Mouse (Mus musculus) frontal cortex, adult 2 months (tissue): ENCODE data around the gene Aunip. TPM values are rescaled to one million over a fixed set of nuclear protein-coding genes. Genes with fewer than 3 reads are reported as not detected.

Source experiments
- DNase-seq, 2 experiments: peaks; one replicate each; pipeline ENCODE4 v3.0.0; 2022; ENCODE audit warnings: low spot score in 1 of 2; ENCODE audit errors: extremely low spot score in 1 of 2
- polyA plus RNA-seq: library from polyadenylated mRNA; depleted of rRNA; stranded (reverse); fragments of >200 nt; gene quantifications from 2 replicates; pipeline ENCODE4 v1.2.3, GENCODE M21; 2012

Gene Aunip
- polyA plus RNA-seq, 1 experiment: 0.50 TPM

- peak in 1 of 2 experiments; percentile 45 for DNase-seq
These were observed 37.6 kb downstream of the Aunip start for GRCm38 (mm10) chr4:134548169-134548938.

GRCm38 (mm10) chr4:134549899-134550298 is 39.1 kb downstream of the Aunip start:
- DNase-seq: no peak

GRCm38 (mm10) chr4:134551494-134552316 is 40.9 kb downstream of the Aunip start, which contains the start of gene Selenon:
TSS of gene Selenon (minus strand) at chr4:134552166.
- peak in 1 of 2 experiments; percentile 41 for DNase-seq

GRCm38 (mm10) chr4:134553631-134554030 is 42.8 kb downstream of the Aunip start:
- no peak for DNase-seq

GRCm38 (mm10) chr4:134555956-134556580 is 45.3 kb downstream of the Aunip start:
- peak in 1 of 2 experiments; percentile 58 for DNase-seq

GRCm38 (mm10) chr4:134557626-134558249 is 46.9 kb downstream of the Aunip start:
- no peak for DNase-seq

GRCm38 (mm10) chr4:134558570-134559113 is 47.8 kb downstream of the Aunip start:
- no peak for DNase-seq

- no peak for DNase-seq
These were observed 48.4 kb downstream of the Aunip start for GRCm38 (mm10) chr4:134559154-134559553.

- no peak for DNase-seq
These were observed 49.9 kb downstream of the Aunip start for GRCm38 (mm10) chr4:134560699-134561098.

- DNase-seq: no peak
These were observed 51.2 kb downstream of the Aunip start for GRCm38 (mm10) chr4:134562014-134562413.

- no peak for DNase-seq
These were observed 52.8 kb downstream of the Aunip start for GRCm38 (mm10) chr4:134563624-134564023.

- no peak for DNase-seq
These were observed 53.3 kb downstream of the Aunip start for GRCm38 (mm10) chr4:134564093-134564492.

- no peak for DNase-seq
These were observed 56.8 kb downstream of the Aunip start for GRCm38 (mm10) chr4:134567377-134568226.

GRCm38 (mm10) chr4:134569205-134569604 is 58.4 kb downstream of the Aunip start:
- no peak for DNase-seq

GRCm38 (mm10) chr4:134569831-134570230 is 59.0 kb downstream of the Aunip start:
- no peak for DNase-seq

- no peak for DNase-seq
These were observed 60.1 kb downstream of the Aunip start for GRCm38 (mm10) chr4:134570704-134571451.

GRCm38 (mm10) chr4:134572449-134573300 is 61.9 kb downstream of the Aunip start:
- DNase-seq: no peak
